Mouse (Mus musculus): ENCODE data around the gene Ly6c2.
"Not testable (repeated sequence)": the region's sequence is repeated elsewhere in the genome, so short reads cannot be mapped to it uniquely, and the experiment has no call there.

Gene Ly6c2

GRCm38 (mm10) chr15:75111861-75112630, at the start of gene Ly6c2:
TSS of gene Ly6c2 (minus strand) at chr15:75111970.
- peak; percentile 60 for DNase-seq (ENCODE audit: low read depth, low spot score)

GRCm38 (mm10) chr15:75157646-75158045, 45.9 kb upstream of the Ly6c2 start:
- no peak for DNase-seq (ENCODE audit: low read depth, low spot score)

- DNase-seq (ENCODE audit: low read depth, low spot score): peak; percentile 27
These were observed 43.2 kb upstream of the Ly6c2 start, which contains the start of gene Ly6g for GRCm38 (mm10) chr15:75154940-75155339. TSS of gene Ly6g (plus strand) at chr15:75155240.

- DNase-seq (ENCODE audit: low read depth, low spot score): no peak
These were observed 41.3 kb upstream of the Ly6c2 start for GRCm38 (mm10) chr15:75153087-75153486.

- peak; percentile 56 for DNase-seq (ENCODE audit: low read depth, low spot score)
These were observed 32.0 kb upstream of the Ly6c2 start for GRCm38 (mm10) chr15:75143735-75144134.

GRCm38 (mm10) chr15:75141812-75142360, 30.1 kb upstream of the Ly6c2 start:
- peak; percentile 58 for DNase-seq (ENCODE audit: low read depth, low spot score)

GRCm38 (mm10) chr15:75137739-75138138, 26.0 kb upstream of the Ly6c2 start:
- DNase-seq (ENCODE audit: low read depth, low spot score): peak; percentile 68

GRCm38 (mm10) chr15:75135090-75135783, 23.5 kb upstream of the Ly6c2 start:
- DNase-seq (ENCODE audit: low read depth, low spot score): not testable (repeated sequence)

- DNase-seq (ENCODE audit: low read depth, low spot score): not testable (repeated sequence)
These were observed 20.6 kb upstream of the Ly6c2 start for GRCm38 (mm10) chr15:75132346-75132745.

GRCm38 (mm10) chr15:75120066-75120465, 8.3 kb upstream of the Ly6c2 start:
- peak; percentile 81 for DNase-seq (ENCODE audit: low read depth, low spot score)

GRCm38 (mm10) chr15:75118742-75119141, 7.0 kb upstream of the Ly6c2 start:
- peak; percentile 86 for DNase-seq (ENCODE audit: low read depth, low spot score)

GRCm38 (mm10) chr15:75117481-75117880, 5.7 kb upstream of the Ly6c2 start:
- peak; percentile 17 for DNase-seq (ENCODE audit: low read depth, low spot score)

- DNase-seq (ENCODE audit: low read depth, low spot score): peak; percentile 44
These were observed 4.8 kb upstream of the Ly6c2 start for GRCm38 (mm10) chr15:75116525-75116924.

- not testable (repeated sequence) for DNase-seq (ENCODE audit: low read depth, low spot score)
These were observed 1.3 kb downstream of the Ly6c2 start for GRCm38 (mm10) chr15:75110424-75110823.

GRCm38 (mm10) chr15:75099261-75099660, 12.5 kb downstream of the Ly6c2 start:
- no peak for DNase-seq (ENCODE audit: low read depth, low spot score)

- DNase-seq (ENCODE audit: low read depth, low spot score): not testable (repeated sequence)
These were observed 23.7 kb downstream of the Ly6c2 start for GRCm38 (mm10) chr15:75088041-75088440.

GRCm38 (mm10) chr15:75069965-75070364, 41.8 kb downstream of the Ly6c2 start:
- no peak for DNase-seq (ENCODE audit: low read depth, low spot score)

- peak; percentile 74 for DNase-seq (ENCODE audit: low read depth, low spot score)
These were observed 49.7 kb downstream of the Ly6c2 start for GRCm38 (mm10) chr15:75062030-75062574.

GRCm38 (mm10) chr15:75060505-75060904, 51.3 kb downstream of the Ly6c2 start:
- peak; percentile 79 for DNase-seq (ENCODE audit: low read depth, low spot score)

Measured in A20 (cell line).